Mouse (Mus musculus) kidney, postnatal 14 days (tissue): ENCODE results near the gene 1700019N19Rik.

Source experiments
- DNase-seq: peaks from one replicate; pipeline ENCODE4 v3.0.0; 2022; ENCODE audit warnings: mixed read lengths

1700019N19Rik gene

GRCm38 (mm10) chr19:58805191-58805779 lies 11.0 kb upstream of the 1700019N19Rik start:
- no peak for DNase-seq

GRCm38 (mm10) chr19:58795114-58795669 lies 931 bp upstream of the 1700019N19Rik start:
- no peak for DNase-seq

GRCm38 (mm10) chr19:58789194-58789593 lies 5.1 kb downstream of the 1700019N19Rik start:
- no peak for DNase-seq

GRCm38 (mm10) chr19:58783938-58784337 lies 10.3 kb downstream of the 1700019N19Rik start:
- DNase-seq = no peak

- DNase-seq = no peak
Observed at GRCm38 (mm10) chr19:58781566-58781965, 12.7 kb downstream of the 1700019N19Rik start.

- no peak for DNase-seq
Observed at GRCm38 (mm10) chr19:58776461-58776860, 17.8 kb downstream of the 1700019N19Rik start.

GRCm38 (mm10) chr19:58767329-58767728 lies 26.9 kb downstream of the 1700019N19Rik start:
- DNase-seq = no peak

GRCm38 (mm10) chr19:58762848-58763541 lies 31.3 kb downstream of the 1700019N19Rik start:
- peak; percentile 72 for DNase-seq

GRCm38 (mm10) chr19:58762316-58762715 lies 31.9 kb downstream of the 1700019N19Rik start:
- no peak for DNase-seq

- DNase-seq = peak; percentile 73
Observed at GRCm38 (mm10) chr19:58759423-58759822, 34.8 kb downstream of the 1700019N19Rik start, which contains the start of gene Pnliprp2. TSS of gene Pnliprp2 (plus strand) at chr19:58759719.

- no peak for DNase-seq
Observed at GRCm38 (mm10) chr19:58758871-58759270, 35.4 kb downstream of the 1700019N19Rik start.

GRCm38 (mm10) chr19:58751504-58751903 lies 42.8 kb downstream of the 1700019N19Rik start:
- DNase-seq = no peak

GRCm38 (mm10) chr19:58750822-58751221 lies 43.4 kb downstream of the 1700019N19Rik start:
- no peak for DNase-seq

GRCm38 (mm10) chr19:58747498-58748000 lies 46.7 kb downstream of the 1700019N19Rik start:
- DNase-seq = no peak

GRCm38 (mm10) chr19:58743736-58744135 lies 50.5 kb downstream of the 1700019N19Rik start:
- DNase-seq = no peak

- no peak for DNase-seq
Observed at GRCm38 (mm10) chr19:58742711-58743110, 51.5 kb downstream of the 1700019N19Rik start.

GRCm38 (mm10) chr19:58741036-58741435 lies 53.2 kb downstream of the 1700019N19Rik start:
- no peak for DNase-seq

- no peak for DNase-seq
Observed at GRCm38 (mm10) chr19:58738111-58738510, 56.1 kb downstream of the 1700019N19Rik start.
